Mouse (Mus musculus) urinary bladder, postnatal 10 days (tissue): Measurements from ENCODE around the gene Sept1.

ENCODE experiments used
- DNase-seq: peaks from one replicate; pipeline ENCODE4 v3.0.0; 2022; ENCODE audit warnings: low spot score

Gene Sept1

GRCm38 (mm10) chr7:127218670-127219069 lies 14.3 kb downstream of the Sept1 start:
- DNase-seq, result no peak

DNA sequence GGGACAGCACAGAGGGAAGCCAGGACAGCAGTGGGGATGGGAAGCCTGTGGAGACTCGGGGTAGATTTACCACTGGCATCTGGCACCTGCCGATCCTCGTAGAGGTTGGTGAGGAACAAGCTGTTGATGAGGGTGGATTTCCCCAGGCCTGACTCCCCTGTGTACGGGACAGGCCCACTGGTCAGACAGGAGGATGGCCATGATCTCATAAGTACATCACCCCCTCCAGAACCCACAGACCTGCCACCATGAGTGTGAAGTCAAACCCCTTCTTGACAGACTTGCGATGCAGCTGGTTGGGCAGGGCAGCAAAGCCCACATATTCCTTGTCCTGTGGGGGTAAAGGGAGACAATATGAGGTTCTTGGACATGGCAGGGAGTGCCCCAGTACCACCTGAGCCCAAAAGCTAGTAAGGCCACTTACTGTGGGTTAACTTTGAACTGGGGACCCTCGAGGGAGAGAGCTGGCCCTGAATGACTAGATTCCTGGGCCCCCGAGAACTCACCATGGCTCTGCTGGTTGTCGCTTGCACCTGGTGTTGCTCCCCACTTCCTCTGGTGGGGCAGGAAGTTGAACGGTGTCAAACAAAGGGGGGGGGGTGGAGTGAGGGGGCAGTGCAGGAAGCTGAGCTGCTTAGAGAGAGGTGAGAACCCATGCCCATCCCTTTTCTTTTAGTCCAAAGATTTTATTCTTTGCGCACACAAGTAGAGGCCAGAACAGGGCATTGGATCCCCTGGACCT lies 14.9 kb downstream of the Sept1 start:
- DNase-seq, result no peak

- no peak for DNase-seq
Measured at GRCm38 (mm10) chr7:127217475-127217874, 15.5 kb downstream of the Sept1 start.

DNA sequence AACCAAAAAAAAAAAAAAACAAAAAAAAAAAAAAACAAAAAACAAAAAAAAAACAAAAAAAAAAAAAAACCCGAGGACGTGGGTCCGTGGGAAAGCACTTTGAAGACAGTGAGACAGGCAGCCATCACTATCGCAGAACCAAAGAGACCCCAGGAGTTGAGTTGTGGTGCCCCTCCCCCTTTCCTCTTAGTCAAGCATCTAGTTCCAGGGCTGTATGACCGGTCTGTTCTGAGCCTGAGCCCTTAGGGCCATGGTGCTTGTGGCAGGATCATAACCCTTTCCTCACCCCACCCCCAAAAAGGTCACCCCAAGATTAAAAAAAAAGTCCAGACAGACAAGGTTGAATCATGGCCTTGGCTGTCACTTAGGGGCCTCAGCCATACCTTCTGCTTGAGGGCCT lies 16.6 kb downstream of the Sept1 start:
- DNase-seq, result no peak

- DNase-seq, result no peak
Measured at GRCm38 (mm10) chr7:127214981-127215871, 17.7 kb downstream of the Sept1 start.

DNA sequence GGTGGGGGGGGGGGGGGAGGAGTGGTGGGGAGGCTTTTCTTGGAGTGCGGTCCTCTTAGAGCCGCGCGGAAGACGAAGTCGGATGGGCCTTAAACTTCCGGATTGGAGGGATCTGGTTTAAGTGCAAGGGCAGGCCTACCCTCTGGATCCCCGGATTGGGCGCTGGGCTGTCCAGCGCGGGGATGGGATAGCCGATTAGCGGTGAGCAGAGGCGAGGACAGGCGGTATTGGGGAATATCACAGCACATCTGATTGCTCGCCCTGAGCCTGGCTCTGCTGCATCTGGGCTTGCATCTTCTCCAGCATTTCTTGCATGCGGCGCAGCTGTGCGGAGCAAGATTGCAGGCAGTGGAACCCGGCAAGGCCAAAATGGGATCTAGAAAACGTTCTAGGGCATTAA lies 18.4 kb downstream of the Sept1 start:
- no peak for DNase-seq

- DNase-seq, result no peak
Measured at GRCm38 (mm10) chr7:127213930-127214329, 19.0 kb downstream of the Sept1 start.

DNA sequence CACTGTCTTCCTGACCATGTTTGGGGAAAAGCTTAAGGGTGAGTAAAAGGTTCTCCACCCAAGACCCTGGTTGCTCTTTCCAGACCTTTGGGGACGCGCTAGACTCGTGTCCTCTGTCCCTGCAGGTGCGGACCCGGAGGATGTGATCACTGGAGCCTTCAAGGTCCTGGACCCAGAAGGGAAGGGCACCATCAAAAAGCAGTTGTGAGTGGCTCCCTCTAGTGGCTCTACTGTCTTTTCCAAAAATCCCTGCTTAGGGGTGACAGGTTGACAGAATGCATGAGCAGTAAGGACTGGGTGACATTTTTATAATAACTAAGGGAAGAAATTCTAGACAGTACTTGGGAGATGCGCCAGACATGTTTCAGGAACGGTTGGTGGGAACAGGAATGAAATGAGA lies 19.4 kb downstream of the Sept1 start:
- DNase-seq, result no peak

DNA sequence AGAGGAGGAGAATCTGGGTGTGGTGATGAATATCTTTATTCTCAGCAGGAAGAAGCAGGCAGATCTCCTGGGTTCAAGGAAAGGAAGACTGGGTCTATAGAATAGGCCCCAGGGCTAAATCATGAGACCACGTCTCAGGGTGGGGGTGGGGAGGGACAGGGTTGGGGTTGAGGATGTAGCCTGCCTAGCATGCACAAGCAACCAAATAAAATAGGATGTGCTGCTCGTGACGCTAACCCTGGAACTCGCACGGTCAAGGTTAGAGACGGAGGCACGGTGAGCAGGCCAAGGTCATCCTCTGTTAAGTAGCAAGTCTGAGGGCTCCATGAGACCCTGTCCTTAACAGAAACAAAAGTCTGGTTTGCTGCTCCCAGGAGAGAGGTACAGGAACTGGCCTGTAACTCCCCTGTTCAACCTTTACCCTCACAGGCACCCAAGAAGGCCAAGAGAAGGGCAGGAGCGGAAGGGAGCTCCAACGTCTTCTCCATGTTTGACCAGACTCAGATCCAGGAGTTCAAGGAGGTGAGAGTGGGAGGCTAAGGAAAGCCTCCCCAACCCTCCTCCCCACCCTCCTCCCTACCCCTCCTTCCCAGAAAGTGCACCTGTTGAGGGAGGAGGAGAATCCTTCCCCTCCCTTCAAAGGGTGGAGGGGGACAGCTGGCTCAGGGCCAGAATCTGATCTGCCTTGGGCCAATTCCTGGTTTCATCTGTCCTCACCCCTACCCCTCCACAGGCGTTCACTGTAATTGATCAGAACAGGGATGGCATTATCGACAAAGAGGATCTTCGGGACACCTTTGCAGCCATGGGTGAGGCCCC lies 20.3 kb downstream of the Sept1 start:
- no peak for DNase-seq

DNA sequence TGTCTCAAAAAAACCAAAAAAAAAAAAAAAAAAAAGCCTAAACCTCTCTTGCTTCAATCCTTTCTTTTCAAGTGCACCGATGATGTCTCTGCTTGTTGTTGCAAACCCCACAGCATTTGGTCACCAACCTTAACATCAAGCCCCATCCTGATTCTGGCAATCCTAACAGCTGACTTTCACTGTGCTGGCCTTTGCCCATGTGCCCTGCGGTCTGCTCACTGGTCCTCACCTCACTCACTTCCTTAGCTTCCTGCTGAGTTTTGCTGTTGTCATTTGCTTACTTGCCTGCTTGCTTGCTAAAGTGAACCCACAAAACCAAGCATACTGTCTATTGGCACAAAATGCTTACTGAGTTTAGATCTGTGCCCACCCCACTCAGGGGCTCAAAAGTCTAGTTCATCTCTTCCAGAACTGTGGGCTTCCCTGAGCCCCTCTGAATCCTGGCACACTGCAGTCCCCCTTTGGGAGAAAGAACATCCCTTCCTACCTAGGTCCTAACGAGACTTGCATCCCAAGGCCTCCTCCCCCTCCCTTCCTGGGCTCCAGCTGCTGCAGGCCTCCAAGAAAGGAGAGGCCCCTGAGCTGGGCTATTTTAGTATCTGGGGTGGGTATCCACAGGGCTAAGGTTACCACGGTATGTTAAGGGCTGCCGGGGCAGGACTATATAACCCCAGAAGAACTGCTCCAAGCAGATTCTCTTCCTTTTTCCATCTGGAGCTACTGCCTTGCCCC lies 21.8 kb downstream of the Sept1 start:
- no peak for DNase-seq

GRCm38 (mm10) chr7:127210266-127210665 lies 22.7 kb downstream of the Sept1 start:
- DNase-seq, result no peak

DNA sequence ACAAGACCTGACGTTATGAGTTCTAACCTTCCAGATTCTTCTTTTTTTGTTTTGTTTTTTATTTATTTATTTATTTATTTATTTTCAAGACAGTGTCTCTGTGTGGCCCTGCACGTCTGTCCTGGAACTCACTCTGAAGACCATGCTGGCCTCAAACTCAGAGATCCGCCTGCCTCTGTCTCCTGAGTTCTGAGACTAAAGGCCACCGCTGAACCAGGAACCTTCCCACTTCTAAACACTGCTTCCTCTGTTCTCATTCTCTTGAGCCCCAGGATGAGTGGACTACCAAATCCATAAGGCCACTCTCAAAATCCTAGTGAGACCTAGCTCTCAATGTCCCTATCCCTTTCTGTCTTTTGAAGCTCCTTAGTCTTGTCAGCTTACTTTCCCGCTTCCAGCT lies 23.1 kb downstream of the Sept1 start:
- no peak for DNase-seq

DNA sequence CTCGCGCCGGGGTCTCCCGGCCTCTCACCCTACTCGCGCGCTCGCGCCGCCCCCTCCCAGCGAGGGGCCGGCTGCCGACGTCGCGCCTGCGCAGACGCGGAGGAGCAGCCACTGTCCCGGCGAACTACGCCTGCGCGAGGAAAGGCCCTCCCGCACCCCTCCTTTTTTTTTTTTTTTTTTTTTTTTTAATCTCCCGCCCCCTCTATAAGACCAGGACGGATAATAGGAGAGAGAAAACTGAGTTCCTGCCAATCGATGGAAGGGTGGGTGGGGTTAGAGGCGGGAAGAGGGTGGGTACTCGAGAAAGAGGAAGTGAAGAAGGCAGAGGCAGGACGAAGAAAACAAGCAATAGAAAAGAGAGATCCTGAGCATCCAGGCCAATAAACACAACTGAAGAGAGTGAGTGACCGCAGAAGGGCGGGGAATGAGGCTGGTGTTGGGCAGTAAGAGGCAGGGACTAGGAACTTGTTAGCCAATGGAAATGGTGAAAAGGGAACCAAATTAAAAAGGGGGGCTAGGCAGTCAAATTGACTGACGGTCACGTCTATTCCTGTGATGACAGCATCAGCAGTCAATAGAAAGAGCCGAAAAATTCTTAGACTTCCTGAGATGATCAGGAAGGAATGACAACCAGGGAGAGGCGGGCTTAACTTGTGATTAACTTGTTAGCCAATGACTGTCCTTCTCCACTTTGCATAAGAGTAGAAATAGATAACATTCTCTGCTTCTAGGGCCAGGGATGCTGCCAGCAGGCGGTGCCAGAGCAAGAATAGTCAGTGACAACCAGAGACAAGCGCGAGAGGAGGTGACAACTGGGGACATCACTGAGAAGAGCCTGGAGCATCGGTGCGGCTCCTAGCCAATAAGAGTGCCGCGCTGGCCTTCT lies 24.1 kb downstream of the Sept1 start, which contains the start of gene Mylpf:
Gene Mylpf (plus strand): TSS at position 338 of the 886 bp plus-strand sequence.
- DNase-seq, result peak; percentile 67

DNA sequence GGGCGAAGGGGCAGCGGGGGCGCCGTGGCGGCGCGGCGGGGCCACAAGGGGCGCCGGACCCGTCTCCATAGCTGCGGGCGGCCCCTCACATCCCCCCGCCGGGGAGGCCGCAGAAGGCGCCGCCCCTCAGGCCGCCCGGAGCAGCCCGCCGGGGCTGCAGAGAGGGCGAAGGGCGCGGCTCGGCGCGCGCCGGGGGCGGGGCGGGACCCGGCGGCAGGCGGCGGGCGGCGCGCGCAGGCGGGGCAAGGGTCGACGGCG lies 24.7 kb downstream of the Sept1 start, which contains the start of gene Tbc1d10b:
Gene Tbc1d10b (minus strand): TSS at position 174 of the 258 bp plus-strand sequence.
- no peak for DNase-seq

DNA sequence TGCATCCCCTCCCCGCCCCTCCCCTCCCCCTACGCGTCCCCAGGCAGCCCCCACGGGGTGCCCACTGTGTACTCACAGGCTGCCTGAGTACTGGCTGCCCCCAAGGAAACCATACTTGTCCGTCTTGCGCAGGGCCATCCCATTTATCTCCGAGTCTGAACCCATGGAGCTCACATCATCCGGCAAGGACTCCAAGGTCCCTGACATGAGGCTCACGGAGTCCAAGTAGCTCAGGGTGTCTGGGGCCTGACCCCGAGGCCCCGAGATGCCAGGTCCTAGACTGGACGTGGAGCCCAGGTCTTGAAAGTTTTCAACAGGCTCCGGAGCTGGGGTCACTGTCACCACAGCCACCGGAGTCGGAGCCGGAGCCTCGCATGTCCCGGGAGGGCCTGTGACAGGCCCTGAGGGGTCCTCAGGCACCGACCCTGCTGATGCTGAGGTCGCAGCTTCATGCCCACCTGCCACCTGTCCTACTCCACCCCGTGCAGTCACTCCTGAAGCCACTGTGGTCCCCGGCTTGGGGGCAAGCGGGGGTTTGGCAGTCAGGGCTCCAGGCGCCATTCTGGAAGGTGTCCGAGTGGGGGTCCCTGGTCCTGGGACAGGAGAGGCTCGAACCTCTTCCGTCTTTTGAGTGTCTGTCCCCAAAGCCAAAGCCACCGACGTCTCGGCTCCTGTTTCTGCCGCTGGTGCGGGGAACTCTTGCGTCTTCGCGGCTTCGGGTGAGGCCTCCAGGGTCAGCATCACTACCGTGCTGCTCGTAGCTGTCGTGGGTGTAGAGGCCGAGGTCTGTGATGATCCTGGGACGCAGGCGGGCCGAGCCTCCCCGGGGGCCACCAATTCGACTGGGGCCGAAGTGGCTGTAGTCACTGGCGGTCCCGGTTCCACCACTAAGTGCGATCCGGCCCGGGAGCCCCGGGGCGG lies 25.3 kb downstream of the Sept1 start:
- no peak for DNase-seq

DNA sequence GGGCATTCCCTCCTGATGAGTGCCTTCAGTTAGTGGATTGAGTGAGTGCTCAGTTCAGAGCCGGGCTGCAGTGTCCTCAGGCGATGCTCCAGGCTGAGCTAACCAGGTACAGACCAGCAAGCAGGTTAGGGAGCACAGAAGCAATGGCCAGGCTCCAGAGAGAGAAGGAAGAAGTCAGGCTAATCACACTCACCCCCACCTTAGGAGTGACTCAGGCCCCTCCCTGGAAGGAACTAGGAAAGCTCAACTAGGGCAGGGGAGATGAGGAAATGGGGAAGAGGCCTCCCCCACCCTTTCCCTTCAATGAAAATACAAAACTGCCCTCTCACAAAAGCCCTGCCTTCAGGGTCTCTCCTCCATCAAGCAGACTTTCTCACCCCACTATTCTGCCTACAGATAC lies 26.3 kb downstream of the Sept1 start:
- no peak for DNase-seq

DNA sequence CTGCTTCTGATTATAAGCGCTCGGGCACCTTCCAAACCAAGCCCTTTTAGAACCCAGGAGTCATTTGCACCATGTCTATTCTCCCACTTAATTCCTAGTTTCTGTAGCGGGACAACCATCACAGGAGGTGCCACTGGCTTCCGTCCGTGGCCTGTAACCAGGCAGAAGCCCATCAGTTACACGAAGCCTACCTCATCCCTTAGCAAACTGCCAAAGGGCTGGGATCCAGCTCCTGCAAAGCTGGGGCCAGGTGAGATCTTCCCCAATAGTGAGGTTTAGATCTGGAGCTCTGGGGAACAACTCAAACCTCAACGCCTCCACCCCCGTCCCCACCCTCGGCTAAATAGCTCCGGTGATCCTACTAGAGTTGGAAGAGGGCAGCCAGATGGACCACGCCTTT lies 36.4 kb downstream of the Sept1 start:
- no peak for DNase-seq

- peak; percentile 84 for DNase-seq
Measured at GRCm38 (mm10) chr7:127195544-127196295, 37.2 kb downstream of the Sept1 start, which contains the start of gene Cd2bp2. TSS of gene Cd2bp2 (minus strand) at chr7:127196050.

DNA sequence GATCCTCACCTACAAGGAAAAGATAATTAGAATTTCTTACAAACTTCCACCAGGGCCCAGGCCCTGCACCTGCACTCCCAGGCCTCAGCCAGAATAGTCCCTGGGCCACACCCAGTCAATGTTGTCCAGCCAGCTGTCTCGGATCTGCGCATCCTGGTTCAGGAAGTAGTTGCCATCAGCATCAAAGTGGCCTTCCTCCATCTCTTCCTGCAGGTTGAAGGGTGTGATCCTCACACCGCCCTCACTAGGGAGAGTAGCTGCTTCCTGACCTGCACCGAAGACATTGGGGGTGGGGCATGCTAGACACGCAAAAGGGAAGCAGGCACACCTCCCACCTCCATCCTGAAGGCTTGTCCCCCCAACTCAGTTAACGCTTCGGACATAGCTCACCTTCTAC lies 38.3 kb downstream of the Sept1 start:
- no peak for DNase-seq
